Mouse (Mus musculus) hindlimb bud, embryonic 11.5 days (tissue): Measurements from ENCODE around the gene Fxyd3.

Source experiments
- DNase-seq: peaks from one replicate; pipeline ENCODE4 v3.0.0-alpha.2; 2012; ENCODE audit warnings: low read depth, low spot score; ENCODE audit errors: extremely low spot score

Fxyd3 gene

DNA sequence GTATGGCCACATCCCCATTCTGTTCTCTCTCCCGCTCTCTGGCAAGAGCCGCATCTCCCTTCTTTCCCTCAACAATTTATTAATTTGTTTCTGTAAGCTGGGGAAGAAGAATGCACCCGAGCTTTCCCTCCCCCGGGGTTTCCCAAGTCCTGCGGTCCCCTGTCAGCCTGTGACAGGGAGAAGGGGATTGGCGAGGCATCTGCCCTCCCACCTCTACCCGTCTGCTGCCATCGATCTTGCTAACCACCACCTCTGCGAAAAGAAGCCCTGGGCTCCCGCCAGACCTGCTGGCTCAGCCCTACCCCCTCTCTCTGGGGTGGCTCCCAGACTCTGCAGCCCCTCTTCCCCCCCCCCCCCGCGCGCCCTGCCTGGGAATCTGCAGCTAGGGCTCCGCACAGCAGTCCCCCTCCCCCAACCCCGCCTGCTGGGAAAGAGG is 26.6 kb downstream of the Fxyd3 start:
- no peak for DNase-seq

DNA sequence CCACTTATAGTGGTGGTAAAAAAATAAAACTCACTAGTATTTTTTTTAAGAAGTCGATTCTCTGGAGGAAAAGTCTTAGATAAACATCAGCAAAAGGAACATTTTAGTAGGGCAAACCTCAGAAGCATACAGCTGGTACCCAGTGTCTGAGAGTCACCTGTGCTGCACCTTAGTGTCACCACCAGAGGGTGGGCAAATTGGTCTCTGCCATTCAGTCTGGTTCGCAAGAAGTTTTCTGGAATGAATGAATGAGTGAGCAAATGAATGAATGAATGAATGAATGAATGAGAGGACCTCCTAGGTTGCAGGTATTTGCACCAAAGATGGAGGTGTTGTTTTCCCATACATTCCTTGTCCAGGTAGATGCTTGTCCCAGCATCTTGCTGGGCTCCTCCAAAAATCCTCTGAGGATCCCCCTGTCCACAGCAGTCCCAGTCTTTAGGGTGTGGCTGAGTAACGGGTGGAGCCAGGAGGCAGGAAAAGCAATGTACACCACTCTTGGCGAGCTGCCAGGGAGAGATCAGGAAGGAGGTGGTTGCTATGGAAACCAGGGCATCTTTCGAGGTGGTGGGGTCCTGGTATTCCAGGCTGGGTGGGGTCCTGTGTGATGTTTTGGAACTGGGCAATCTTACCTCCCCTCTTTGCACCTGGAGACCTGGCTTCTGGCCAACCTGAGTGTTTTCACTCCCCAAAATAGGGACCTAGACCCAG is 27.2 kb downstream of the Fxyd3 start:
- no peak for DNase-seq

DNA sequence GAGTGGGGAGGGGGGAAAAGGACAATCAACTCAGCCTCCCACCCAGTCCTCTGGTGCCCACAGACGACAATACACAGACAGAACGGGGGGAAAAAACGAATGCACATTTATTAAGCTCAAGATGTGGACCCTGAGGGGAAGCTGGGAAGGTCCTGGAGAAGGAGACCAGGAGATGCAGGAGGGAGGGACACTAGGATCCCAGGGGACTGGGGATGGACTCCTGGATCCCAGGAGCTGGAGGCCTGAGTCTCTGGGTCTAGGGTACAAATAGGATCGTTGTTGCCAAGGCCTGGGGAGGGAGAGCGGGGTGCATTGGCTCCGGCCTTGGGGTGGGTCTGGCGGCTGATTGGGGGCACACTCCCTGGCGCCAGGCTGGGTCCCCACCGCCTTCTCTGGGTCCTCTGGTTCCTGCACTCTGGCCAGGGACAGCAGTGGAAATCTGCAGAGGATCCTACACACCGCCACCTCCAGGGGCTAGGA is 34.0 kb downstream of the Fxyd3 start, which contains the start of gene Fxyd5:
TSS of gene Fxyd5 (minus strand) at position 51 of the 480 bp plus-strand sequence.
- no peak for DNase-seq

DNA sequence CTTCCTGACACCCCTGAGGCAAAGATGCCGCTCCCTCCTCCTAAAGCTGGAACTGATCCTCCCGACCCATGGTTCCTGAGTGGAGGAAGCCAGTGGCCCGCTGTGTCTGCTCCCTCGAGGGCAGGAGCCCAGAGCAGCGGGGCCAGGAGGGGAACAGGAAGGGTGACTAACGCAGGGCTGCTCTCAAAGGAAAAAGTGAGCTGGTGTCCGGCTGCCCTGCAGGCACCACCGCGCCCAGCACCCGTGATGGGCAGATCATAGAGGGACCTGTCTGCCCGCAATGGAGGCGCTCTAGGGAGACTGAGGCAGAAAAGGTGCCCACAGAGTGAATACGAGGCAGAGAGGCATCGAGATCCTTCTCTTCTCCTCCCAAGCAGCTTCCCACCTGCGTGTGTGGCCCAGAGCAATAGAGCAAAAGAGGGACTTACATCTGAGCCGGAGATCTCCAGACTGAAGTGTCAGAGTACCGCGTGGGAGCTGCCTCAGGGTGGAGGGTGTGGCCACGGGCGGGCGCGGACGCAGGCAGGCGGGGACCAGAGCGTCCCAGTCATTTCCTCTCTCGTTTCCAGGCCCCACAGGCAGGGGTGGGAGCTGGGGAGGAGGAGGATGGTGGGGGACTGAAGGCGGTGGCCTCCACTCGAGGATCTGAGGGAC is 34.7 kb downstream of the Fxyd3 start:
- no peak for DNase-seq

DNA sequence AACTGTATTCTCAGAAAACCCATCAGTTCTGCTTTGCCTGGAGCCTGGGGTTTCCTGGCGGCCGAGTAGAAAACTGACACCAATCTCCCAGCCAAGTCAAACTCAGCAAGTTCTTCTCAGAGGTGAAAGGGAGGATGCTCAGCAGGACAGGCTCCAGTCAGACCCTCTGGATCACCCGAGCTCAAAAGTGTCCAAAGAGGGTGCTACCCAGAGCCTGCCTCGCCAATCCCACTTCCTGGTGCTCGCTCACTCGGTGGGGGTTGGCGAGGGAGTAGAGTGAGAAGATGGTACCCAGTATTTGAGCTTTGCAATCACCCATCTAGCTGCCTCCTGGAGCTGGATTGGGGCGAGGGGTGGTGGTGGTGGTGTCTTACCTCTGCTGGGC is 35.5 kb downstream of the Fxyd3 start:
- DNase-seq, result no peak

DNA sequence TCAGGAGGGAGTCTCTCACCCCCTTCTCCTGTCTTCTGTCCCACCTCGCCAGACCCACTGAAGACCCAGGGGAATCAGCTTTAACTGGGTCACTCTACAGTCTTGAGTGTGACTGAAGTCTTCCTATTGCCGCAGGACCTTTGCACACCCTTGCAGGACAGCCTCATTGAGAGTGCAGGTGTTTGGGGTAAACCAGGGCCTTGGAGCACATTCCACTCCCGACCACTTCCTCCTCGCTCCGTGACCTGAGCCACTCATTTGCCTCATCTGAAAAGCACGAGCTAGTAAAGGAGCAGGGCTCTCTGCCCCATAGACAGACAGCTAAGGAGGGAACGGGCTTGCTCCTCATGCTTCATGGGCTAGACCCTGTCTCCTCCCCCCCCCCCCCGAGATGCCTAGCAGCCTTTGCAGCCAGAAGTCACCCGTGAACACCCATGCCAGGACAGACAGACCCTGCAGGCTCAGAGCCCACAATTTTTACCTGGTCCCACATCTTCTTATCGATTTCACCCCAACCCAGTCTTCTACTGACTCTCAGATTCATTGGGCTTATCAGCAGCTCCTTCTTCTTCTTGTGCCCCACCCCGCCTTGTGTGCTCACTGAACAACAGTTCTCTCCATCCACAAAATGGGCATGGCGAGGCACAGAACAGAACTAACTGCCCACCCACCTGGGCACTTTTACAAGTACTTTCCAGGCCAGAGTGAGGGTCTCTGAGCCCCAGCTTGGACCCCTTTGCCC is 36.1 kb downstream of the Fxyd3 start:
- DNase-seq, result no peak

DNA sequence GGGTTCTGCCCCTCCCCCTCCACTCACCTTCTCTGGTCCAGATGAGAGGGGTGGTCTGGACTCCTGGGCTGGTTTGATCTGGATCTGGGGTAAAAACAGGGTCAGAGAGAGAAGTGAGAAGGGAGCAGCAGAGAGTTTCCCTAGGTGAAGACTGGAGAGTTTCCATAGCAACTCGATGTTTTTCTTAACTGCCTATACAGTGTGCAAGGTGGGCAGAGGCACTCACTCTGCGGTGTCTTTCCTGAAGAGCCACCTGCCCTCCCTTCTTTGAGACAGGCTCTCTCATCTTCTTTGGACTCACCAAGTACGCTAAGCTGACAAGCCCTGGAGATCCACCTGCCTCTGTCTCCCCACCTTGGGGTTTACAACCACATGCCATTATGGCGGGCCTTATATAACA is 37.5 kb downstream of the Fxyd3 start:
- no peak for DNase-seq

DNA sequence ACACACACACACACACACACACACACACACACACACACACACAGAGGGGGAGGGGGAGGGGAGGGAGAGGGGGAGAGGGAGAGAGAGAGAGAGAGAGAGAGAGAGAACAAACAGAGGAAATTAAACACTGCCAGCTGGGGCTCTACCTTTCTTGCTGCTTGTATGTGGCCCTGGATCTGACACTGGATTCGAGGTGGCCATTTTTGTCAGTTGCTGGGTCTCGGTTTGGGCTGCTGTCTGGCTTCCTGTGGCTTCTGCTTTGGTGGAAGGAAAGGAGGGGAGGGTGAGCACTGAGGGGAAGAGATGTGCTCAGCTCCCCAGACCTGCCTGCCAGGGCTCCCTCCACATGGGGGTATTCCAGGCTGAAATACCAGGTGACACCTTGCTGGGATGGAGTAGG is 38.8 kb downstream of the Fxyd3 start:
- no peak for DNase-seq

DNA sequence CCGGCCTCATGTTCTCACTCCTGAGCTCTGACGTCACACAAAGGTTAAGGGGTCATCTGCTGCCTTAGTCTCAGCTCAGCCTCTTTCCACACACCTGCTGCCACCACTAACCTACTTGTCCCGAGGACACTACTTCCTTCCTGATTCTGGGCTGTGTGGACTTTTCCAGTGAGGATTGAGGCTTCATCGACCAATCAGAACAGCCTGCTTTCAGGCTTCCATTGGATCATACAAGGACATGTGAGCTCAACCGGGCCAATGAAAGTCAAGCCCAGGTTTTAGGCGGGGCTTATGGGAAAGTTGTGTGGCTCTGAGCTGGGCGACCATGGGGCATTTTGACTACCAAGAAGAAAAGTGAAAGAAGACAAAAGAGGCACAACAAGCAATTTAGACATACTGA is 39.6 kb downstream of the Fxyd3 start:
- DNase-seq, result no peak

DNA sequence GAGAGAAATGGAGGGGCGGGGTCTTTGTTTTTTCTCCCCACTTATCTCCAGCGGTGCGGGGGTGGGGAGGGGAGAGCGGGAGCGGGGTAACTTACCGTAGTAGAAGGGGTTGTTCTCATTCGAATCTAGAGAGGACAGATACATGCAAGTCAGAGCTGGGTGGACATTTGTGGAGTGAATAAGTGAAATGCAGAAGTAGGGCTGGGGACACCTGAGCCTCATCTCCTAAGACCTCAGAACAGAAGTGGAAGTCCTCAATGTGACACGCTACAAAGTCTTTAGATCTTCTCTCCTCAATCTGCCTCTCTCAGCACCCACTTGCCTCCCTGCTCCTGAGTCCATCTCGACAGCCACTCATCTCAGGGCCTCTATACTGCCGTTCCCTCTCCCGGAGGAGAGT is 41.2 kb downstream of the Fxyd3 start:
- no peak for DNase-seq

DNA sequence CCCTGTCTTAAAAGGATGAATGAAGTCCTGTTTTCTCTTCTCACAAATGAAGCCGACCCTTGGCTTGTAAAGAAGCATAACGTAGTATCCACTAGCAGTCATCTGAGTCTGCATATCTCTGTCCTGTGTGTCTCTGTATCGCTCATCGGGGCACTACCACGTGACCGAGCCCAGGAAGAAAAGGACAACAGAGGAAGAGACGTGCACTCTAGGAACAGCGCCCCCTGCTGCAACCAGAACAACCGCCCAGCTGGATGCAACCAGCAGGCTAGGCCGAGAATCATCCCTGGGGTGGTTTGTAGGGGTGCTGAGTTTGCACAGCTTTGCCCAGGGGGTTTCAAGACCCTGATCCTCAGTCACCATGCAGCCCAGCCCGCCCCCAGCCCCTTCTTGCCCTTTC is 41.7 kb downstream of the Fxyd3 start:
- DNase-seq, result no peak

DNA sequence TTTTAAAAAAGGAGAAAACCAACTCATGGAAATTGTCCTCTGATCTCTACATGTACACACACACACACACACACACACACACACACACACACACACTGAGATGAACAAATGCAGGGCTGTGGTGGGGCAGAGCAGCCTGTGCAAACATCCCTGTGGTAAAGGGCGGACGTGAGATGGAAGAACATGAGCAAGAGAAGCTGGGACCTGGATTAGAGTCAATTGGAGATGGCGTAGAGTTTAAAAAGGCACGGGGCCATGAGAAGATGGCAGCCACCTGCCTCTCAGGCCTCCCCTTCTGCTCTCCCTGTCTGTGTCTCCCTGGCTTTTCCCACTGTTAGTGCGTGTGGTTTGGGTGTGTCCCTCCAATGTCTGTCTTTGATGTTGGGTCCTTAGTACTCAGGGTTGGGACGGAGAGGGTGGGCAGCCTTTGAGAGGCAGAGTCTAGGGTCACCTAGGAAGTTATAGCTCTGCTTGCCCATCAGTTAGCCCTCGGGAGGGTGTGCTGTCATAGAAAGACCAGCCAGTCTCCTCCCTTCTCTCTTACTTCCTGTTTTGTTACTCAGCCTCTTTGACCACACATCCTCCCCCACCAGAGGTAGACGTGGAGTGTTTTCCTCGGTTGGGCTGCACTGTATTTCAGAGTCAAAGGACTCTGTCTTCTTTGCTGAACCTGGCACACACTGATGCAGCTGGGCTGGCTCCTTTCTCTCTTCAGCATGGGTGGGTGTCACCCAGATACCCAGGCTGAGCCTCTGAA is 42.9 kb downstream of the Fxyd3 start:
- no peak for DNase-seq

DNA sequence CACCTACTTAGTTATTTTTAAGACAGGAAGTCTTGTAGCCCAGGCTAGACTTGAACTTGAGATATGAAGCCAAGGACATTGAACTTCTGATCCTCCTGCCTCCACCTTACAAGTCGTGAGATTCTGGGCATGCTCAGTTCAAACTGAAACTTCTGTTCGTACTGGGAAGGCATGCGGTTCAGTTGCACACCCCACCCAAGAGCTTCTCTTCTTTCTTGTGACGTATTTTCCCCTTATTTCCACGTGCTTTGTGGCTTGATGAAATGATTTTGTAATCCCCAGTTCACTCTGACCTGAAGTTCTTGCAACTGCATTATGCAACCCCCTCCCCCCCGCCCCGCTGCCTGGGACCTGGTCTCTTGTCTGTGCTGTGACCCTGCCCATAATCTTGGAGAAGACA is 44.8 kb downstream of the Fxyd3 start:
- no peak for DNase-seq

DNA sequence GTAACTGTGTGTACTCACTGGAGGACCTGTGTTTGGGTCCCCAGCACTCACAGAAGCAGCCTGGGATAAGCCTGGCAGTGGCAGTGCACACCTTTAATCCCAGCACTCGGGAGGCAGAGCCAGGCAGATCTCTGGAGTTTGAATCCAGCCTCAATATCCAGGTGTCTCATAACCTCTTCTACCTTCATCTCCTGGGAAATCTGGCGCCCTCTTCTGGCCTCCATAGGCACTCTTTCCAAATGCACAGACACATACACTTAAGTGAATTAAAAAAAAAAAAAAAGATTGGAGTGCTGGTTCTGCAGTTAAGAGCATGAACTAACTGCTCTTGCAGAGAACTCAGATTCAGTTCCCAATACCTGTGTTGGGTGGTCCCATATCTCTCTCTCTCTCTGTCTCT is 45.8 kb downstream of the Fxyd3 start:
- DNase-seq, result no peak

DNA sequence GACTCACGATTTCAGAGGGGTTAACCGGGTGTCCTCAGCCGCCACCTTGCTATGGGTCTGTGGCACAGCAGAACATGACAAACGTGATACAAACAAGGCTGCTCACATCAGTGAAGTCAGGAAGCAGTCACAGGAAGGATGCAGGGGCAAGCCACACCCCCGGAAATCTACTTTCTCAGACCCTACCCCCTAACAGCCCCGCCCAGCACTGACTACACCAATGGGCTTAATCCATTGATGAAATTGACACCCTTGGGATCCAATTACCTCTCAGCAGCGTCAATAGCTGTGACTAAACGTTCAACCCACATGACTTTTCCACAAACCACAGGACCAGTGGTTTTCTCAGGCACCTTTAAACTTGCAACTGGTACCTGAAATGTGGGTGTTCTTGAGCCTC is 47.9 kb downstream of the Fxyd3 start:
- no peak for DNase-seq
